Mouse (Mus musculus) ovary, postnatal 10 days (tissue): ENCODE data around the gene Abcg2.

ENCODE experiments used
- DNase-seq: peaks from one replicate; pipeline ENCODE4 v3.0.0; 2022; ENCODE audit warnings: low spot score

Abcg2 gene

GRCm38 (mm10) chr6:58638566-58638965, 54.2 kb downstream of the Abcg2 start:
- DNase-seq, result no peak

GRCm38 (mm10) chr6:58639391-58639790, 55.1 kb downstream of the Abcg2 start:
- no peak for DNase-seq

- DNase-seq, result peak; percentile 29
These were observed 56.2 kb downstream of the Abcg2 start for GRCm38 (mm10) chr6:58640333-58641018.

- no peak for DNase-seq
These were observed 56.9 kb downstream of the Abcg2 start for GRCm38 (mm10) chr6:58641056-58641799.

- DNase-seq, result no peak
These were observed 57.9 kb downstream of the Abcg2 start for GRCm38 (mm10) chr6:58642191-58642590.

GRCm38 (mm10) chr6:58644586-58644985, 60.3 kb downstream of the Abcg2 start:
- DNase-seq, result no peak

GRCm38 (mm10) chr6:58648100-58648749, 63.9 kb downstream of the Abcg2 start:
- no peak for DNase-seq

GRCm38 (mm10) chr6:58650136-58650535, 65.8 kb downstream of the Abcg2 start:
- no peak for DNase-seq

GRCm38 (mm10) chr6:58651038-58651437, 66.7 kb downstream of the Abcg2 start:
- no peak for DNase-seq

GRCm38 (mm10) chr6:58660951-58661575, 76.7 kb downstream of the Abcg2 start:
- DNase-seq, result no peak

GRCm38 (mm10) chr6:58677802-58678201, 93.5 kb downstream of the Abcg2 start:
- DNase-seq, result no peak

GRCm38 (mm10) chr6:58678530-58678929, 94.2 kb downstream of the Abcg2 start:
- DNase-seq, result no peak

- no peak for DNase-seq
These were observed 107.3 kb downstream of the Abcg2 start for GRCm38 (mm10) chr6:58691584-58691983.

- DNase-seq, result no peak
These were observed 109.9 kb downstream of the Abcg2 start for GRCm38 (mm10) chr6:58694257-58694656.

GRCm38 (mm10) chr6:58694765-58695164, 110.4 kb downstream of the Abcg2 start:
- DNase-seq, result no peak

GRCm38 (mm10) chr6:58710369-58710768, 126.0 kb downstream of the Abcg2 start:
- DNase-seq, result no peak

GRCm38 (mm10) chr6:58711909-58712308, 127.6 kb downstream of the Abcg2 start:
- DNase-seq, result no peak

- no peak for DNase-seq
These were observed 149.5 kb downstream of the Abcg2 start for GRCm38 (mm10) chr6:58733851-58734250.

- DNase-seq, result no peak
These were observed 150.8 kb downstream of the Abcg2 start for GRCm38 (mm10) chr6:58735090-58735489.
